Mouse (Mus musculus) kidney, adult 2 months (tissue): ENCODE data around the gene Chd6. TPM values are rescaled to one million over a fixed set of nuclear protein-coding genes. Genes with fewer than 3 reads are reported as not detected.

Source experiments
- DNase-seq: peaks from one replicate; pipeline ENCODE4 v3.0.0; 2021
- H3K27ac ChIP-seq: fragments of 200-500 bp; 2 replicates; pipeline ENCODE4 v1.5.1; 2012; ENCODE audit warnings: low read depth, low read length, control low read depth, inconsistent platforms; ENCODE audit not compliant: insufficient read depth
- H3K27me3 ChIP-seq: fragments of 200-500 bp; replicated peaks from 2 replicates; pipeline ENCODE4 v1.6.1; 2012; ENCODE audit warnings: mild to moderate bottlenecking, moderate library complexity, low read length, inconsistent platforms; ENCODE audit not compliant: control insufficient read depth, insufficient read depth
- H3K36me3 ChIP-seq: fragments of 200-500 bp; 2 replicates; pipeline ENCODE4 v1.6.1; 2012; ENCODE audit warnings: mild to moderate bottlenecking, moderate library complexity, low read length, inconsistent platforms; ENCODE audit not compliant: control insufficient read depth, insufficient read depth
- H3K4me1 ChIP-seq: fragments of 200-500 bp; 2 replicates; pipeline ENCODE4 v1.6.1; 2011; ENCODE audit warnings: low read length; ENCODE audit not compliant: control insufficient read depth, insufficient read depth
- H3K4me3 ChIP-seq: fragments of 200-500 bp; 2 replicates; pipeline ENCODE4 v1.5.1; 2011; ENCODE audit warnings: mild to moderate bottlenecking, low read depth, low read length, control low read depth; ENCODE audit not compliant: insufficient read depth
- CTCF ChIP-seq: fragments of 200-500 bp; conservative IDR thresholded peaks from 2 replicates; pipeline ENCODE4 v1.5.1; 2011; ENCODE audit warnings: low read depth, mild to moderate bottlenecking, control low read depth, low read length, moderate library complexity, mixed read lengths; ENCODE audit not compliant: insufficient read depth, insufficient read length
- POLR2A ChIP-seq: fragments of 200-500 bp; IDR thresholded peaks from one replicate; pipeline ENCODE4 v1.6.1; 2011; ENCODE audit warnings: low read depth, low read length, control low read depth
- WGBS: fragments of 180-500 bp; shearing (Covaris S2); methylation state at CpG from one replicate; pipeline ENCODE4 v1.1.7; 2018; 5-methylcytosine and 5-hydroxymethylcytosine counted together
- polyA plus RNA-seq: library from polyadenylated mRNA; depleted of rRNA; stranded (reverse); fragments of >200 nt; gene quantifications from 2 replicates; pipeline ENCODE4 v1.2.3, GENCODE M21; 2012; rRNA removed

The Chd6 gene
- polyA plus RNA-seq, 1 experiment, result 7.7 TPM

DNA sequence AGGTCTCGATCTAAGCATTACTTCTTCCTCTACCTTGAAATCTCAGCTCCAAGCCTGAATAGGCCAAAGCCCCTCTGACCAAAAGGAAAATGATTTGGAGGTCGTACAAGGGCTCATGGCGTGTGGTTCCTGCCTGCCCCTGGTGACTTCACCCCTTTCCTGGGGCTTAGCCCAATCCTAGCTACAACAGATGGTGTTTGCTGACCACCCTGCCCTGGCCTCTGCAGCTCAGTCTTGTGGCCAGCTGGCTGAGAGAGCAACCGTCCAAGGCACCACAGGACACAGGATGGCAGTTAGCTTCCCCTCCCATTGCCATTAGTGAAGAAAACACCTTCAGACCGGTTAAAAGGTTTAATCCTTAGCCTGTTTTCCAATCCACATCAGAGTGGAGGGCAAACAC lies 202.8 kb downstream of the Chd6 start:
- no peak for DNase-seq
- H3K27ac ChIP-seq, result no peak overlapping the region
- no peaks in the 10 kb centered on the region for H3K27me3 ChIP-seq
- H3K4me1 ChIP-seq, result no peaks in the 10 kb centered on the region
- no peak overlapping the region for H3K4me3 ChIP-seq
- H3K36me3 ChIP-seq, result no peaks in the 10 kb centered on the region
- WGBS, result 82% methylated on average over 5 of the region's 5 CpGs
- TF ChIP-seq CTCF, result no peak
- TF ChIP-seq POLR2A, result no peak

DNA sequence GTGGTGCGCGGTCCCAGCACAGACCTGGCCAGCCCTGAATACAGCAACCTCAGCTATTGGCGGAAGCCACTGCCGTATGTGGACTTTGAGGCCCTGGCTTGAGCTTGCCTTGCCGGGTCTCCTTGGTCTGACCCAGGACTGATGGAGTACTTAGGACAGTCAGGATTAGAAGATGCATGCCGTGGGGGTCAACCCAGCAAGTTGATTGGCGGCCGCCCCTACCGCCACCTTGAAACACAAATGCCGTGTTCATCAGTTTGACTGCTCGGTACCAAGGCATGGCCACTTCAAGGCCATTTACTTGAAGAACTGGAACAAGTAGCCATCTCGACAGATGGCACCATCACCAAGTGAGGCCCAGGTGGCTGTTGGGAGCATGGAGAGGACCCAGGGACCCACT lies 203.6 kb downstream of the Chd6 start:
- Histone ChIP-seq H3K27me3 (no peaks in the 10 kb centered on the region), H3K4me1 (no peaks in the 10 kb centered on the region), H3K27ac (no peak overlapping the region), H3K36me3 (no peaks in the 10 kb centered on the region), H3K4me3 (no peak overlapping the region)
- no peak for DNase-seq
- TF ChIP-seq CTCF (no peak), POLR2A (no peak)
- WGBS, result 97% methylated on average over 12 of the region's 12 CpGs

DNA sequence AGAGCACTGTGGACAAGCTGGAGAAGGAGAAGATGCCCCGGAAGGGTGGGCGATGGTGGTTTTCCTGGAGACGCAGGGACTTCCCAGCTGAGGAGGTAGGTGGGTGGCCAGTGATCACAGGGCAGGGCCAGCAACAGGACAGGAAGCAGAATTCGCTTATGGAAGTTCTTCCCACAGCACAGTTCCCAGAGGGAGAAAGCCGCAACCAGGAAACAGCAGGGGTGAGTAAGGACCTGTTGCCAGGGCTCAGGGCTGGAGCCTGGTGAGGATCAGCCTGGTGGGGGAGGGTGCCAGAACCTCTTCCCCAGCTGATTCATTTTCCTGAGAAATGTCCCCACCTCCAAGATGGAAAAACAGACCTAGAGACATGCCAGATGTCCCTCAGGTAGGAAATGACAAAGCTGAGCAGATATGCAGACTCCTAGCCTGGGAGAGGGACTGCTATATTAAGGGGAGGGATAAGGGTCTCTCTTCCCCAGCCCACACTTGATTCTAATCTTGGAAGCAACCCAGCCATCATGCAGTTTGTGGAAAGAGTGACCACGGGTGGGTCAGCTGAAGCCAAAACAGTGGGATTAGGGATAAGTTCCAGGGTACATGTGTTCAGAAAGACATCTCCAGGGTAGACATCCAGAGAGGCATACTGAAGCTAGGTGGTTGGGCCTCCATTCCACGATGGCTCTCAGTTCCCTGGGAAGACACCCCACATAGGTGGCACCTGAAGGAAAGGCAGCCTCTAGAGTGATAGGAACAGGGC lies 207.0 kb downstream of the Chd6 start:
- WGBS, result 80% methylated on average over 7 of the region's 7 CpGs
- TF ChIP-seq CTCF (no peak), POLR2A (no peak)
- Histone ChIP-seq H3K27ac (no peak overlapping the region), H3K27me3 (no peaks in the 10 kb centered on the region), H3K36me3 (no peaks in the 10 kb centered on the region), H3K4me1 (no peaks in the 10 kb centered on the region), H3K4me3 (no peak overlapping the region)
- DNase-seq, result no peak

Other genes with a start within 250 kb of the Chd6 start
- gene Zhx3, start 236.1 kb downstream of the Chd6 start, polyA plus RNA-seq, result 16.9 and 18.7 TPM in 2 replicates
- gene Lpin3, start 228.4 kb downstream of the Chd6 start, polyA plus RNA-seq, result 8.4 and 10.1 TPM in 2 replicates
- gene Emilin3, start 196.7 kb downstream of the Chd6 start, polyA plus RNA-seq, result not detected in 2 replicates